Mouse (Mus musculus) lung, postnatal 14 days (tissue): ENCODE measurements around the gene Ceacam14.

Experiments used
- DNase-seq: peaks from one replicate; pipeline ENCODE4 v3.0.0; 2021

Ceacam14 gene

GRCm38 (mm10) chr7:17812333-17812732 lies at the start of gene Ceacam14:
Gene Ceacam14 (plus strand): TSS chr7:17812633.
- no peak for DNase-seq
